Mouse (Mus musculus) cerebellum, adult 8-10 months (tissue): Measurements from ENCODE around the gene Palld.

Experiments used
- DNase-seq: peaks from one replicate; pipeline ENCODE4 v3.0.0; 2022

The Palld gene

GRCm38 (mm10) chr8:61865365-61865764 is 37.1 kb downstream of the Palld start:
- no peak for DNase-seq

- DNase-seq: no peak
These were observed 51.2 kb downstream of the Palld start for GRCm38 (mm10) chr8:61851270-61851669.

- no peak for DNase-seq
These were observed 53.8 kb downstream of the Palld start for GRCm38 (mm10) chr8:61848581-61849162.

GRCm38 (mm10) chr8:61847494-61847893 is 55.0 kb downstream of the Palld start:
- no peak for DNase-seq

- DNase-seq: no peak
These were observed 57.5 kb downstream of the Palld start for GRCm38 (mm10) chr8:61844992-61845391.

GRCm38 (mm10) chr8:61844575-61844974 is 57.9 kb downstream of the Palld start:
- no peak for DNase-seq

GRCm38 (mm10) chr8:61843776-61844175 is 58.7 kb downstream of the Palld start:
- no peak for DNase-seq

- DNase-seq: no peak
These were observed 69.3 kb downstream of the Palld start for GRCm38 (mm10) chr8:61833211-61833610.

- no peak for DNase-seq
These were observed 70.5 kb downstream of the Palld start for GRCm38 (mm10) chr8:61831944-61832343.

GRCm38 (mm10) chr8:61830821-61831220 is 71.7 kb downstream of the Palld start:
- no peak for DNase-seq

- DNase-seq: no peak
These were observed 77.9 kb downstream of the Palld start for GRCm38 (mm10) chr8:61824563-61824962.

- DNase-seq: no peak
These were observed 79.3 kb downstream of the Palld start for GRCm38 (mm10) chr8:61823157-61823556.

- DNase-seq: no peak
These were observed 98.7 kb downstream of the Palld start for GRCm38 (mm10) chr8:61803764-61804163.

GRCm38 (mm10) chr8:61802840-61803239 is 99.7 kb downstream of the Palld start:
- no peak for DNase-seq

- DNase-seq: no peak
These were observed 105.0 kb downstream of the Palld start for GRCm38 (mm10) chr8:61797391-61797947.

- DNase-seq: no peak
These were observed 105.9 kb downstream of the Palld start for GRCm38 (mm10) chr8:61796537-61797050.

- no peak for DNase-seq
These were observed 112.5 kb downstream of the Palld start for GRCm38 (mm10) chr8:61789946-61790345.

- no peak for DNase-seq
These were observed 113.2 kb downstream of the Palld start for GRCm38 (mm10) chr8:61789289-61789688.

- DNase-seq: no peak
These were observed 119.5 kb downstream of the Palld start for GRCm38 (mm10) chr8:61782931-61783491.

GRCm38 (mm10) chr8:61780652-61781257 is 121.7 kb downstream of the Palld start:
- DNase-seq: no peak

- no peak for DNase-seq
These were observed 124.3 kb downstream of the Palld start for GRCm38 (mm10) chr8:61778194-61778593.

- no peak for DNase-seq
These were observed 125.9 kb downstream of the Palld start for GRCm38 (mm10) chr8:61776560-61776959.

- no peak for DNase-seq
These were observed 126.6 kb downstream of the Palld start for GRCm38 (mm10) chr8:61775936-61776335.

- no peak for DNase-seq
These were observed 128.3 kb downstream of the Palld start for GRCm38 (mm10) chr8:61774161-61774560.
